Comparison of ENCODE assay signal across 10 mouse cellular contexts in genomic region chr7:70363351-70363750, GRCm38 (mm10). TPM values are rescaled to one million over a fixed set of nuclear protein-coding genes. Genes with fewer than 3 reads are reported as not detected.
DNase-seq lines count a peak whose midpoint lies in the region; ATAC-seq lines count a peak whose summit lies in the region.
"Had no signal": no experiment of that assay in that cellular context is flagged by ENCODE, and none has a peak within 500 bp of the region (broad histone marks: within the 10 kb centered on the region; RNA-seq: fewer than 3 reads in every experiment).

No protein-coding gene starts in this region.

- no peak overlapping the region for H3K4me3 ChIP-seq in liver, embryonic 11.5 days (ENCODE audit: low read depth, low read length)
- H3K4me3 ChIP-seq in hindbrain, embryonic 12.5 days: peak overlapping the region; percentile 23
- H3K4me3 ChIP-seq in neural tube, embryonic 13.5 days: peak overlapping the region; percentile 52
- H3K4me3 ChIP-seq: erythroblast, embryonic 14.5 days; megakaryocyte, embryonic 14.5 days had no signal

- no peak overlapping the region; the same call in 1 of the 2 replicates for H3K27ac ChIP-seq in liver, embryonic 11.5 days (ENCODE audit: low read depth, low read length)
- peak overlapping the region; percentile 66 for H3K27ac ChIP-seq in hindbrain, embryonic 12.5 days
- H3K27ac ChIP-seq in neural tube, embryonic 13.5 days (replicated peaks): peak overlapping the region; percentile 62; the same call in 1 of the 2 replicates

- H3K9ac ChIP-seq in liver, embryonic 11.5 days (ENCODE audit: low read depth, low read length): no peak overlapping the region
- H3K9ac ChIP-seq in hindbrain, embryonic 12.5 days: peak overlapping the region; percentile 61
- H3K9ac ChIP-seq in neural tube, embryonic 13.5 days: peak overlapping the region; percentile 62

- peaks cover 82% of the 10 kb centered on the region for H3K27me3 ChIP-seq in liver, embryonic 11.5 days (replicated peaks; ENCODE audit: control insufficient read depth, insufficient read depth, low read length)
- peaks cover 14% of the 10 kb centered on the region for H3K27me3 ChIP-seq in hindbrain, embryonic 12.5 days
- H3K27me3 ChIP-seq in neural tube, embryonic 13.5 days: peaks cover 30% of the 10 kb centered on the region

- no peak for ATAC-seq in liver, embryonic 11.5 days (replicated peaks; ENCODE audit: low FRiP score)
- ATAC-seq in hindbrain, embryonic 12.5 days (ENCODE audit: low FRiP score): no peak
- ATAC-seq in neural tube, embryonic 13.5 days (ENCODE audit: low read depth): no peak

- H3K4me2 ChIP-seq in liver, embryonic 11.5 days: peak overlapping the region; percentile 35
- peak overlapping the region; percentile 79 for H3K4me2 ChIP-seq in hindbrain, embryonic 12.5 days (replicated peaks)
- peak overlapping the region; percentile 90 for H3K4me2 ChIP-seq in neural tube, embryonic 13.5 days

- 30% methylated on average over 4 of the region's 4 CpGs for WGBS in liver, embryonic 11.5 days
- 7% methylated on average over 4 of the region's 4 CpGs for WGBS in hindbrain, embryonic 12.5 days
- 19% methylated on average over 4 of the region's 4 CpGs for WGBS in neural tube, embryonic 13.5 days

- H3K9me3 ChIP-seq in liver, embryonic 11.5 days (ENCODE audit: control insufficient read depth, low read length): no peaks in the 10 kb centered on the region
- H3K9me3 ChIP-seq in hindbrain, embryonic 12.5 days (replicated peaks): no peaks in the 10 kb centered on the region
- no peaks in the 10 kb centered on the region for H3K9me3 ChIP-seq in neural tube, embryonic 13.5 days

- no peaks in the 10 kb centered on the region for H3K4me1 ChIP-seq in liver, embryonic 11.5 days (replicated peaks; ENCODE audit: control insufficient read depth, insufficient read depth, low read length)
- H3K4me1 ChIP-seq in hindbrain, embryonic 12.5 days: peaks cover 17% of the 10 kb centered on the region
- peaks cover 22% of the 10 kb centered on the region for H3K4me1 ChIP-seq in neural tube, embryonic 13.5 days (replicated peaks)

- H3K36me3 ChIP-seq in liver, embryonic 11.5 days (ENCODE audit: control insufficient read depth, insufficient read depth, low read length): no peaks in the 10 kb centered on the region
- H3K36me3 ChIP-seq in hindbrain, embryonic 12.5 days: 0 out of 2 replicates have a peak, but pooled peaks cover under 1% of the 10 kb centered on the region
- no peaks in the 10 kb centered on the region for H3K36me3 ChIP-seq in neural tube, embryonic 13.5 days

- peak; percentile 68 for DNase-seq in heart, adult 11 months
- DNase-seq in heart, adult 9 months (ENCODE audit: low spot score in 2 of 2): no peak
- DNase-seq in liver, embryonic 11.5 days (ENCODE audit: low spot score): no peak
- no peak for DNase-seq in liver
- no peak for DNase-seq in thymus, postnatal 14 days
- no peak for DNase-seq in gastrocnemius, postnatal 10 days

RNA-seq across cellular contexts. Expression of gene Nr2f2, which starts 3.2 kb away (rescaled TPM):
- 49.6 and 49.7 TPM in 2 replicates for polyA plus RNA-seq in liver, embryonic 11.5 days (2014; fragmentation: Nextera tagmentation; extraction: Ambion mirVana)
- 133 and 146 TPM in 2 replicates for polyA plus RNA-seq in hindbrain, embryonic 12.5 days (2016; fragmentation: Nextera tagmentation; extraction: Ambion mirVana)
- polyA plus RNA-seq in neural tube, embryonic 13.5 days (2015; fragmentation: Nextera tagmentation; extraction: Ambion mirVana): 85.5 and 87.8 TPM in 2 replicates
- total RNA-seq in gastrocnemius, postnatal 10 days (2021): 10 to 100 TPM; 32.7 to 39.2 TPM
- polyA plus RNA-seq: erythroblast, embryonic 14.5 days had no signal

Comparison
In these comparisons a context has a peak if more than half of its experiments do, and no peak if none do; other contexts are left out.
1. H3K4me2 ChIP-seq: peak in every context shown above with its lines; median percentile 90 in neural tube, embryonic 13.5 days; 79 in hindbrain, embryonic 12.5 days; 35 in liver, embryonic 11.5 days.